Mouse (Mus musculus) regulatory T cell (primary cell): ENCODE data around the gene 9630041A04Rik.

Source experiments
- in situ Hi-C: fragments of 300-600 bp; cut with MboI, MseI; formaldehyde crosslinking; loops from one replicate; pipeline ENCODE4 v1.15.1; 2025; ENCODE audit warnings: high pct_unique_total_duplicates

9630041A04Rik gene

DNA sequence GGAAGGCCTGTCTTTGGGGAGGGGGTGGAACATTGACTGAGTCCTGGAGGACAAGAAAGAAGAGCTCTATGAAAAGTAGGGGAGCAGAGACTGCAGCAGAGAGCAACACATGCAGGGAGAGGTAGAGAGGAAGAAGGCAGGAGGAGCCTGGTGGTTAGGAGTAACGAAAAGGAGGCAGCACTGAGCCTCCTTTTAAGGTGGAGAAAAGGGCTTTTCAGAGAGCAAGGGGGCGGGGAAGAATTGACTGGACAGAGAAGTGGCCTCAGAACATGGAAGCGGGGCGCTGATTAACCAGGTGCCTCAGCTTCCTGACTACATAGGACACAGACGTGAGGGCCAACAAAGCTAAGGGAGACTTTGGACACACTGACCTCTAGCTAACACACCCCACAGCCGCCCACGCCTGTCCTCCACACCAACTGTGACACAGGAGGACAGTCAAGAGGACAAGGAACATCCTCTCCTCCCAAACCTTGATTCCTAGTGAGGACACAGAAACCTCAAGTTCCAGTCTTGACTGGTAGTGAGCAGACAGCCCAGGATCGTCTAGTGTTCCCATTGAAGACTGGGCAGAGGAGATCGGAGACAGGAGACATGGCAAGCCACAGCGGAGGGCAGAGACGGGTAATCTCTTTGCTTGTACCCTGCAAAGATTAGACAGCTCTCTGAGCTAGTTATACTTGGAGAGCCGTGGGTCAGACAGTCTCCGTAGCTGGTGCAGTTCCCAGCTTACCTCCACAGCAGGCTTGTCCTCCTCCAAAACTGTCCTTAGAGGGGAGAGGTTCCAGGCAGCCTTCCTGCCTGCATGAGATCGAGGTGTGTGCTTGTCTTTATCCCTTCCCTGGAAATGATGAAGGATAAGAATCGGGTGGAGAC, at the start of gene 9630041A04Rik:
Gene 9630041A04Rik (plus strand): TSS at position 246 of the 876 bp plus-strand sequence.
- in situ Hi-C loops, result no loop called here

- in situ Hi-C loops, result no loop called here
Observed at GRCm38 (mm10) chr9:101823896-101824295, 37.7 kb upstream of the 9630041A04Rik start.

DNA sequence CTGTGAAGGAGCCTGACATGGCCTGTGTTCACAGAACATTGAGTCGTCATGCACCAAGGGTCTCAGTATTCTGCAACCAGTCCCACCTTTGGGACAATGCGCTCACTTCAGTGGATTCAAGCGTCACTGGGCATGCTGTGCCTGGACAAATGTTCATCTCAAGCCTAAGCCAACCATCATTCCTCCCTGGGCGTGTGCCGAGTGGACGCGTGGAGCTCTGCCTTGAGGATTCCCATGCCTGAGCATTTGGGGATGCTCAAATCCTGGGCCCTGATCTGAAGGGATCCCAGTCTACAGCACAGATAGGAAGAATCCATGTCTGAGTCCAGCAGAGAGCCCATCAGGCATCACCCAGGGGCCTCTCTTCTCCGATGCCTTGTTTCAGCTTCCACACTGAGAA, 36.0 kb upstream of the 9630041A04Rik start:
- in situ Hi-C loops, result no loop called here

DNA sequence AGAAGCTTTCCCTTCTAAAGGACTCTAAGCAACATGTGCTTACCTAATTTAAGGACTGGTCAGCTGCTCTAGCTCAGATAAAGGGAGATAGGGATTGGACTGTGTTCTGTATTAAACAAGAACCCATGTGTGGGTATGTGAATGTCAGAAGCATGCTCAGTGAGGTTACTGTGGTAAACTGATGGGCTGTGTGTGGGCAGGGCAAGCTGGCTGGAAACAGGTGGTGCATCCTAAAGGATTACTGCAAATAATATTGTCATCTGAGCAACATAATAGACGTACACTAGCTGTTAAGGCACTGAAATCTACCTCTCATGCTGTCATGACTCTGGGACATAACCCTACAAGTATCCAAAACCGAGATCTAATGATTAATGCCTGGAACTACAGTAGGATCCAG, 28.0 kb upstream of the 9630041A04Rik start:
- in situ Hi-C loops, result loop anchor here (10.0 kb wide), 1 partner anchor 1659 kb away; no protein-coding TSS in a partner anchor

DNA sequence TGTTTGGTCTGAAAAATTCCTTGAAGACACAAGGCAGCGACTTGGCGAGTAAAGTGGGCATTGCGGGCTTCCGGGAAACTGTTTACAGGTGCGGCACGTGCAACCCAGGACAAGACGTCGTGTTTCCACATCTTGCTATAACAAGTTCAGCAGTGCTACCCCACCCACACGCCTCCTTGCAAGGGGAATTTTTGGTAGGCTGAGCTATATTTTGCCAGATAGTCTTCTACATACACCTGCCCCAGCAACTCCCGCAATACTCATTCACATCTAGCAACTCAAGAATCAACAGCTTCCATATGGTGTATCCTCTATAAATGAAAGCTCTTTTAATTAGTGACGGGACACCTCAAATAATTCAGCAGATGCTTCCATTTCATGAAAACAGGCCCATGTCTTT, 20.5 kb upstream of the 9630041A04Rik start:
- in situ Hi-C loops, result no loop called here

GRCm38 (mm10) chr9:101843893-101844292, 17.7 kb upstream of the 9630041A04Rik start:
- in situ Hi-C loops, result no loop called here

- in situ Hi-C loops, result no loop called here
Observed at GRCm38 (mm10) chr9:101845691-101846090, 15.9 kb upstream of the 9630041A04Rik start.

DNA sequence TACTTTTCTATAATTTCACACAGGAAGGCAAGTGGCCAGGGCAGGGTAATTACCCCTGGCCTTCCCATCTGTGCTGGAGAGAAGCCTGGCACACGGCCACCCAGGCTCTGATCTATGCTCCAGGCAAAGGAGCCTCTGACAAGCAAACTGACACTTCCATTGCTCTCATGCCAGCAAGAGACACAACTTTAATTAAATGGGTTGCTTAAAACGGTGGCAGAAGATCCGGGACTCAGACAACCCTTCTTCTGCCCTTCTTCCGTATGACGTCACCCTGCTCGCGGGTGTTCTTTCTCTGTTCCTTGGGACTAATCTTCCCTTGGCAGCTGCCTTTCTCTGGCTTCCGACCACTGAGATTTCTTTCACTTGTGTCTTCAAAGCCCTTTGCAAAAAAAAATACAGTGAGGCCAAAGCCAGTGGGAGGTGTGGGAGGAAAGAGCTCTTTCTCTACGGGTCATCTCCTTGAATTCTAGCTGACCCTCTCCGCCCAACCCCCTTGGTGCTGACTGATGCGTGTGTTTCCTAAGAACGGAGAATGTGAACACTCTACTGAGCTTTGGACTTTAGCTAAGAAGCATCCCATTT, 932 bp downstream of the 9630041A04Rik start:
- in situ Hi-C loops, result no loop called here

GRCm38 (mm10) chr9:101863130-101863529, 1.5 kb downstream of the 9630041A04Rik start:
- in situ Hi-C loops, result no loop called here

- in situ Hi-C loops, result no loop called here
Observed at GRCm38 (mm10) chr9:101868593-101868992, 7.0 kb downstream of the 9630041A04Rik start.

- in situ Hi-C loops, result no loop called here
Observed at GRCm38 (mm10) chr9:101870034-101870433, 8.4 kb downstream of the 9630041A04Rik start.

GRCm38 (mm10) chr9:101875306-101875705, 13.7 kb downstream of the 9630041A04Rik start:
- in situ Hi-C loops, result no loop called here

DNA sequence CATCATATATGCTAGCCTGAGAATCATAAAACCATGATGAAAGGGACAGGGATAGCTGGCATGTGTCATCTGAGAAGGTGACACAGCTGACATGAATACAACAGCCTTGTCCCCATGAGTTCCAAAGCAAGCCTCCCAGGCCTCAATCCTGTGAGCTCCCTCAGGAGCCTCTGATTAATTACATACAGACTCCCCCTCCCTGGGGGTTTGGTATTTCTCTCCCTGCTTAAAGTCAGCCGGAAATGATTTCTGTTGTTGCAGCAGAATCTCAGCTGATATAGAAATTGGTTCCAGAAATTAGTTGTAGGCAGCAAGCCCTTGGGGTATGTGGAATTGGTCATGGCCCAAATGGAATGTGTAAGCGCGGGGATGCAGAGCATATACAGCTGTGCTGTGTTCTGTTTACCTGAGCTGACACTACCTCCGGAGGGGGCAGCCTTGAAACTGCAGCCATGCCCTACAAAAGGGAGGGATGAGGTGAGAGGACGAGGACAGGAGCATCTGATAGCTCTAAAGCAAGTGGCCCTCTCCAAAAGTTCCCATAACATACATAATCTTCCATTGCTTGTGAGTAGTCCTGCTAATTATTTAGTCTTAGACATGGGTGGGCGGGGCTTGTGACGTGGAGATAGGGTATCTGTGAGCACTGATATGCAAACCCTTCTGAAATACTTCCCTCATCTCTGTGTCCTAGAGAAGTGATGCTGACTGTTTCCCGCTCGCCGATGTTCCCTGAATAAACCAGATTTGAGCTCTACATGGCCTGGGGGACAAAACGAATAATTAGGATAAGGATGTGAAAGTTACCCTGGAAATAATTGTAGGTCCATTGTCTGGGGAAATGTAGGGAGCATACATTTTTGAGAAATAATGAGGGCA, 15.7 kb downstream of the 9630041A04Rik start:
- in situ Hi-C loops, result no loop called here

- in situ Hi-C loops, result no loop called here
Observed at GRCm38 (mm10) chr9:101883295-101883694, 21.7 kb downstream of the 9630041A04Rik start.

GRCm38 (mm10) chr9:101897851-101898250, 36.2 kb downstream of the 9630041A04Rik start:
- in situ Hi-C loops, result no loop called here

DNA sequence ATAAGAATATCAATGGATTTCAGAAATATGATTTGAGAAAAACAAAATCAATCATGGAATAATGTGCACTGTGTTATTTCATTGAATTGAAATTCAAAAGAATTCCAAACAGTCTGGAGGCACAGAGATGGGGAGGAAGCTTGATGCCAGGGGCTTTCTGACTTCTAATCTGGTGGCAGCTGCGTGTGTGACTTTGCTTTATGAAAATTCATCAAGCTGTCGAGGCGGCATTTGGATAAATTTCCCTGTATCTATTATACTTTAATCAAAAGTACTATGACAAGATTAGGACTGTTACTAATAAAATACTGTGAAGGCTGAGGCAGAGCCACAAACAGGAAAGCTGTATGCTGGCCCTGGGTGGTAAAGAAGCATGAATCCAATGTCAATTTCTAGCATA, 41.8 kb downstream of the 9630041A04Rik start:
- in situ Hi-C loops, result no loop called here

DNA sequence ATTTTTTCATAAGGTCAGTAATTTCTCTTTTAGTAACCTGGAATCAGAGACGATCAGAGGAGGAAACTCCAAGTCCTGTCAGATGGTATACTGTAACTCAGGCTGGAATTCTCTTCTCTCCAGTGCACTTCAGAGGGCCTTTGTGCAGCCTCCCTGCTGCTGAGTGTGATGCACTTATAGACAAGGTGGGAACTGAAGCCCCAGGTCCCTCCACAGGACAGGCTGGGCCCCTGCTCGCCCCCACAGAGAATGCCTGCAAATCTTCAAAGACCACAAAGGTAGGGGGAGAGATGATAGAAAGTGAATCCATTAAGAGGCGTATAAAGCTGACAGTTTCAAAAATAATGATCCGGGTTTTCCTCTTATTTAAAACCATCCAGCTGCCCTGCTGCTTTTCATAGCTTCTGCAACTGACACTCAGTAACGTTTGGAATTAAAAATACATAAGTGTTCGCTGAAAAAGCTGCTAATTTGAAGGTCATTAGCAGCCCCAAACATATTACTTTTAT, 46.2 kb downstream of the 9630041A04Rik start:
- in situ Hi-C loops, result no loop called here

GRCm38 (mm10) chr9:101908849-101909248, 47.2 kb downstream of the 9630041A04Rik start:
- in situ Hi-C loops, result no loop called here

DNA sequence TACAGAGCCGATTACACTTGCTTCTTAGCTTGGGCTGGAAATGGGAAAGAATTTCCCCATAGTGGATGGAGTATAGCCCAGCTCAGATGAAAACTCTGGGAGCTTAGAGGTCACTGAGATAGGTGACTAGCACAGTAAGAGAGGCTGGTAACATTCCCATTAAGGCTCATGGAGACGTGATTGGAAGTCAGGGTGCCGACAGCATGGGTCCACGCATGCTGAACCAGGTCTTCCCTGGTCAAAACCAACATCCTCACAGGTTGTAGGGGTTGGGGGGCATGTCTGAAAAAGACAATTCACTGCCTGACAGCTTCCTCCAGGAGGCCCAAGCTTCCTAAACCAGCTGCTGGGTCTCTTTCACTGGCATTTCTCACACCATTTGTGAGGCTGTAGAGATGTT, 47.9 kb downstream of the 9630041A04Rik start:
- in situ Hi-C loops, result no loop called here

GRCm38 (mm10) chr9:101911176-101911866, 49.7 kb downstream of the 9630041A04Rik start:
- in situ Hi-C loops, result no loop called here

- in situ Hi-C loops, result no loop called here
Observed at GRCm38 (mm10) chr9:101915082-101915481, 53.4 kb downstream of the 9630041A04Rik start.
